Mouse (Mus musculus) liver, postnatal 0 days (tissue): ENCODE measurements around the gene Best1. TPM values are rescaled to one million over a fixed set of nuclear protein-coding genes. Genes with fewer than 3 reads are reported as not detected.

Experiments
- ATAC-seq: fragments of 200-750 bp; cut with Nextera tagmentation; 2 replicates; pipeline ENCODE4 v1.8.0; 2017; ENCODE audit warnings: mild to moderate bottlenecking, moderate library complexity
- DNase-seq: peaks from one replicate; pipeline ENCODE4 v3.0.0-alpha.2; 2016
- H3K27ac ChIP-seq: fragments of 300-500 bp; sonication (generic); 2 replicates; pipeline ENCODE4 v1.5.1; 2014; ENCODE audit warnings: antibody characterized with exemption, moderate library complexity, mild to moderate bottlenecking, low read depth
- H3K27me3 ChIP-seq: fragments of 300-500 bp; sonication (generic); 2 replicates; pipeline ENCODE4 v1.6.1; 2014; ENCODE audit warnings: low read length, control low read depth, mixed read lengths; ENCODE audit not compliant: insufficient read depth
- H3K36me3 ChIP-seq: fragments of 300-500 bp; sonication (generic); replicated peaks from 2 replicates; pipeline ENCODE4 v1.6.1; 2014; ENCODE audit warnings: mild to moderate bottlenecking, control low read depth, low read length, moderate library complexity, mixed read lengths; ENCODE audit not compliant: insufficient read depth
- H3K4me1 ChIP-seq: fragments of 300-500 bp; sonication (generic); 2 replicates; pipeline ENCODE4 v1.6.1; 2014; ENCODE audit warnings: antibody characterized with exemption, mild to moderate bottlenecking, control low read depth; ENCODE audit not compliant: insufficient read depth
- H3K4me2 ChIP-seq: fragments of 300-500 bp; sonication (generic); 2 replicates; pipeline ENCODE4 v1.6.1; 2014; ENCODE audit warnings: low read depth, mild to moderate bottlenecking, low read length, moderate library complexity, mixed read lengths
- H3K4me3 ChIP-seq: fragments of 300-500 bp; sonication (generic); 2 replicates; pipeline ENCODE4 v1.5.1; 2014; ENCODE audit warnings: low read depth, low read length
- H3K9ac ChIP-seq: fragments of 300-500 bp; sonication (generic); replicated peaks from 2 replicates; pipeline ENCODE4 v1.6.1; 2014; ENCODE audit warnings: mild to moderate bottlenecking, moderate library complexity
- H3K9me3 ChIP-seq: fragments of 300-500 bp; sonication (generic); 2 replicates; pipeline ENCODE4 v1.6.1; 2016; ENCODE audit warnings: mild to moderate bottlenecking, control low read depth, low read length, mixed read lengths
- CTCF ChIP-seq: sonication (generic); IDR thresholded peaks from 2 replicates; pipeline ENCODE4 v1.5.1; 2016; ENCODE audit warnings: antibody characterized with exemption, low read depth
- EP300 ChIP-seq: IDR thresholded peaks from 2 replicates; pipeline ENCODE4 v1.6.1; 2016; ENCODE audit warnings: antibody characterized with exemption, low read depth, mild to moderate bottlenecking
- WGBS: fragments of 180-500 bp; shearing (Covaris S2); extraction: QIAGEN DNeasy Blood & Tissue Kit; methylation state at CpG from one replicate; pipeline ENCODE4 v1.1.7; 2014; ENCODE audit not compliant: insufficient replicate concordance; 5-methylcytosine and 5-hydroxymethylcytosine counted together
- polyA plus RNA-seq: library from polyadenylated mRNA; unstranded; fragments of >200 nt; fragmentation: Nextera tagmentation; extraction: Ambion mirVana; gene quantifications from 2 replicates; pipeline ENCODE4 v1.2.1, GENCODE M21; 2015

The Best1 gene
- polyA plus RNA-seq: 0.08 and 0.13 TPM in 2 replicates

- Histone ChIP-seq H3K36me3 (no peaks in the 10 kb centered on the region), H3K27ac (no peak within 1 kb of the TSS), H3K27me3 (no peaks in the 10 kb centered on the region), H3K4me2 (no peak within 1 kb of the TSS), H3K4me1 (no peaks in the 10 kb centered on the region), H3K9me3 (0 out of 2 replicates have a peak, but pooled peaks cover 3% of the 10 kb centered on the region), H3K4me3 (no peak within 1 kb of the TSS), H3K9ac (no peak within 1 kb of the TSS)
- no peak for ATAC-seq
- WGBS: 76% methylated on average over 7 of the region's 7 CpGs
- TF ChIP-seq EP300 (no peak), CTCF (no peak)
- DNase-seq: no peak
These were observed at the start of gene Best1, which contains the start of gene Rab3il1 for GRCm38 (mm10) chr19:10001206-10001969. Gene Best1, minus strand, starts transcription at chr19:10001633. Gene Rab3il1, plus strand, starts transcription at chr19:10001669.

GRCm38 (mm10) chr19:10050438-10050837 lies 49.0 kb upstream of the Best1 start:
- 58% methylated on average over 2 of the region's 2 CpGs for WGBS
- Histone ChIP-seq H3K9me3 (no peaks in the 10 kb centered on the region), H3K36me3 (no peaks in the 10 kb centered on the region), H3K4me3 (no peak overlapping the region), H3K27me3 (no peaks in the 10 kb centered on the region), H3K4me2 (no peak overlapping the region), H3K4me1 (peaks cover 25% of the 10 kb centered on the region), H3K9ac (no peak overlapping the region), H3K27ac (no peak overlapping the region)
- TF ChIP-seq EP300: no peak
- no peak for TF ChIP-seq CTCF
- ATAC-seq: no peak
- DNase-seq: no peak

DNA sequence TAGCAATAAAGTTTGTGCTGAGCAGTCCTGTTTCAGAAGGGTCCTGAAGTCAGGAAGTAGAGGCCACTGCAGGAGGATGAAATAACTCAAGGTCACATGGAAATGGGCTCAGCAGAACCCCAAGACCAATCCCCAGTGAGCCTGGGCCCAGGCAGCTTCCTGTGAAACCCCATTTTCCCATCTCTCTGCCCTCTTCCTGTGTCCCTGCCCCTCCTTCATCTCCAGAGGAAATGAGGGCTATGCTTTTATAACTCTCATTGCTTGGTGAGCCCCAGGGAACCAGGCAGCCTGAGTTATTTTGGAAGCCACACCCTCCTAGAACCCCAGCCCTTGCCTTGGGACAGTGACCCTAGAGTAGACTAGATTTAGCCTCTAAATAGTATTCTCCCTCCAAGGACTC lies 48.1 kb upstream of the Best1 start:
- Histone ChIP-seq H3K36me3 (no peaks in the 10 kb centered on the region), H3K27ac (no peak overlapping the region), H3K27me3 (no peaks in the 10 kb centered on the region), H3K4me3 (no peak overlapping the region), H3K9me3 (no peaks in the 10 kb centered on the region), H3K9ac (no peak overlapping the region), H3K4me2 (no peak overlapping the region), H3K4me1 (peaks cover 25% of the 10 kb centered on the region)
- TF ChIP-seq EP300 (no peak), CTCF (no peak)
- DNase-seq (no peak), ATAC-seq (no peak)

DNA sequence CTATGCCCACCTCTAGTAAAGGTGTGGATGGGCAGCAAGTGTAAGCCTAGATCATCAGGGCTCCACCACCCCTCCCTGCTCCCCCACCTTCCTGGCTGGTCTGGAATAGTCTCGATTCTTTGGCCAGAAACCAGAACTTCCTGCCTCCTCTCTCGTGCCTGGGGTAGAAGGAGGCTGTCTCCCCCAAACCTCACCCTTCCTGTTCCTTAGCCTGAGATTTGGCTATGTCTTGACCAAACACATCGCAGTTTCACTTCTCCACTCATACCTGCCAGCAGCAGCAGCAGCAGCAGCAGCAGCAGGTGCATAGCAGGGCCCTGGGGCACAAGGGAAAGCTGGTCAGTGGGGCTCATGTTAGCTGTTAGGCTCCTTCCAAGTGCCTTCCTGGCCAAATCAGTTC lies 45.5 kb upstream of the Best1 start:
- ATAC-seq (no peak), DNase-seq (no peak)
- Histone ChIP-seq H3K27me3 (no peaks in the 10 kb centered on the region), H3K9me3 (no peaks in the 10 kb centered on the region), H3K4me3 (no peak overlapping the region), H3K36me3 (no peaks in the 10 kb centered on the region), H3K4me2 (no peak overlapping the region), H3K9ac (no peak overlapping the region), H3K27ac (no peak overlapping the region), H3K4me1 (peaks cover 40% of the 10 kb centered on the region)
- TF ChIP-seq EP300: no peak
- no peak for TF ChIP-seq CTCF
- WGBS: 29% methylated on average over 3 of the region's 3 CpGs

- peaks cover 46% of the 10 kb centered on the region for H3K4me1 ChIP-seq
- no peaks in the 10 kb centered on the region for H3K36me3 ChIP-seq
- H3K9ac ChIP-seq: 0 out of 2 replicates have a peak overlapping the region, but pooled peaks have one; percentile 8
- ATAC-seq (no peak), DNase-seq (no peak)
- no peak overlapping the region for H3K4me3 ChIP-seq
- no peak overlapping the region for H3K27ac ChIP-seq
- 59% methylated on average over 4 of the region's 4 CpGs for WGBS
- no peak for TF ChIP-seq EP300
- TF ChIP-seq CTCF: no peak
- no peaks in the 10 kb centered on the region for H3K27me3 ChIP-seq
- no peak overlapping the region for H3K4me2 ChIP-seq
- no peaks in the 10 kb centered on the region for H3K9me3 ChIP-seq
These were observed 44.9 kb upstream of the Best1 start for GRCm38 (mm10) chr19:10046346-10046745.

- no peak for ATAC-seq
These were observed 44.3 kb upstream of the Best1 start for GRCm38 (mm10) chr19:10045707-10046106.

More at GRCm38 (mm10) chr19:10045707-10046106, 44.3 kb upstream of the Best1 start:
- Histone ChIP-seq H3K36me3 (no peaks in the 10 kb centered on the region), H3K27ac (no peak overlapping the region), H3K9ac (no peak overlapping the region), H3K4me2 (no peak overlapping the region), H3K4me3 (no peak overlapping the region), H3K4me1 (peaks cover 52% of the 10 kb centered on the region), H3K9me3 (no peaks in the 10 kb centered on the region), H3K27me3 (no peaks in the 10 kb centered on the region)
- peak; percentile 73 for TF ChIP-seq EP300
- TF ChIP-seq CTCF: no peak
- WGBS: 43% methylated on average over 2 of the region's 2 CpGs
- DNase-seq: no peak
